In genomic region chr2:157841121-157841520, GRCm38 (mm10) we compare ENCODE assay signal across 12 mouse cellular contexts.
DNase-seq lines count a peak whose midpoint lies in the region; ATAC-seq lines count a peak whose summit lies in the region.
"Had no signal": no experiment of that assay in that cellular context is flagged by ENCODE, and none has a peak within 500 bp of the region (broad histone marks: within the 10 kb centered on the region; RNA-seq: fewer than 3 reads in every experiment).

No protein-coding gene starts in this region.

- no peak overlapping the region for H3K9ac ChIP-seq in neural tube, embryonic 11.5 days (ENCODE audit: low read length)
- H3K9ac ChIP-seq in hindbrain, embryonic 15.5 days, result no peak overlapping the region
- H3K9ac ChIP-seq in neural tube, embryonic 13.5 days, result peak overlapping the region; percentile 43
- H3K9ac ChIP-seq: embryonic facial prominence, embryonic 13.5 days; heart, embryonic 12.5 days had no signal

- peak overlapping the region; percentile 35; the same call in 1 of the 2 replicates for H3K27ac ChIP-seq in neural tube, embryonic 11.5 days (ENCODE audit: low read depth, low read length)
- H3K27ac ChIP-seq in hindbrain, embryonic 15.5 days (replicated peaks), result peak overlapping the region; percentile 51
- H3K27ac ChIP-seq in neural tube, embryonic 13.5 days (replicated peaks), result peak overlapping the region; percentile 74
- H3K27ac ChIP-seq: embryonic facial prominence, embryonic 13.5 days; gastrocnemius, adult 2 months had no signal

- DNase-seq in embryo, embryonic 10.5 days (ENCODE audit: low spot score), result peak; percentile 4
- DNase-seq in embryo, embryonic 9.5 days (ENCODE audit: extremely low spot score), result no peak
- DNase-seq in neural tube, embryonic 11.5 days (ENCODE audit: low spot score), result peak; percentile 9
- DNase-seq in neural tube, embryonic 10.5 days (ENCODE audit: extremely low spot score, low spot score), result no peak
- no peak for DNase-seq in urinary bladder, adult 18-20 months (ENCODE audit: low spot score in 2 of 2)
- no peak for DNase-seq in liver
- DNase-seq: cerebellum, postnatal 14 days; gastrocnemius, adult 2 months had no signal

- no peak overlapping the region for H3K4me3 ChIP-seq in neural tube, embryonic 11.5 days (ENCODE audit: low read depth, low read length)
- no peak overlapping the region for H3K4me3 ChIP-seq in hindbrain, embryonic 15.5 days
- no peak overlapping the region for H3K4me3 ChIP-seq in neural tube, embryonic 13.5 days
- H3K4me3 ChIP-seq: embryonic facial prominence, embryonic 13.5 days; gastrocnemius, adult 2 months; heart, embryonic 12.5 days had no signal

- no peaks in the 10 kb centered on the region for H3K36me3 ChIP-seq in neural tube, embryonic 11.5 days (ENCODE audit: control insufficient read depth, insufficient read depth, low read length)
- no peaks in the 10 kb centered on the region for H3K36me3 ChIP-seq in hindbrain, embryonic 15.5 days
- H3K36me3 ChIP-seq in neural tube, embryonic 13.5 days, result no peaks in the 10 kb centered on the region

- peaks cover 11% of the 10 kb centered on the region for H3K4me1 ChIP-seq in neural tube, embryonic 11.5 days (ENCODE audit: control insufficient read depth, insufficient read depth, low read length)
- H3K4me1 ChIP-seq in hindbrain, embryonic 15.5 days (replicated peaks), result peaks cover 31% of the 10 kb centered on the region
- H3K4me1 ChIP-seq in neural tube, embryonic 13.5 days (replicated peaks), result peaks cover 45% of the 10 kb centered on the region

- 62% methylated on average over 6 of the region's 6 CpGs for WGBS in neural tube, embryonic 11.5 days
- 56% methylated on average over 6 of the region's 6 CpGs for WGBS in hindbrain, embryonic 15.5 days
- 42% methylated on average over 6 of the region's 6 CpGs for WGBS in neural tube, embryonic 13.5 days

- no peak overlapping the region for H3K4me2 ChIP-seq in neural tube, embryonic 11.5 days (ENCODE audit: low read depth)
- H3K4me2 ChIP-seq in hindbrain, embryonic 15.5 days, result no peak overlapping the region
- no peak overlapping the region for H3K4me2 ChIP-seq in neural tube, embryonic 13.5 days
- H3K4me2 ChIP-seq: embryonic facial prominence, embryonic 13.5 days; heart, embryonic 12.5 days had no signal

- no peaks in the 10 kb centered on the region for H3K9me3 ChIP-seq in neural tube, embryonic 11.5 days (ENCODE audit: control insufficient read depth, low read length)
- H3K9me3 ChIP-seq in hindbrain, embryonic 15.5 days, result no peaks in the 10 kb centered on the region
- H3K9me3 ChIP-seq in neural tube, embryonic 13.5 days, result no peaks in the 10 kb centered on the region
- H3K9me3 ChIP-seq: embryonic facial prominence, embryonic 13.5 days; heart, embryonic 12.5 days had no signal

- H3K27me3 ChIP-seq in neural tube, embryonic 11.5 days (ENCODE audit: control insufficient read depth, insufficient read depth, low read length), result no peaks in the 10 kb centered on the region
- H3K27me3 ChIP-seq in hindbrain, embryonic 15.5 days, result no peaks in the 10 kb centered on the region
- H3K27me3 ChIP-seq in neural tube, embryonic 13.5 days, result no peaks in the 10 kb centered on the region
- H3K27me3 ChIP-seq: embryonic facial prominence, embryonic 13.5 days had no signal

- ATAC-seq in neural tube, embryonic 11.5 days (ENCODE audit: insufficient read depth, low FRiP score, low TSS enrichment), result no peak
- ATAC-seq in hindbrain, embryonic 15.5 days (ENCODE audit: low FRiP score, low read depth), result no peak
- ATAC-seq in neural tube, embryonic 13.5 days (ENCODE audit: low read depth), result no peak

Comparison
In these comparisons a context has a peak if more than half of its experiments do, and no peak if none do; other contexts are left out.
1. DNase-seq: peak in embryo, embryonic 10.5 days (single experiment) and neural tube, embryonic 11.5 days (single experiment); none in embryo, embryonic 9.5 days (single experiment), neural tube, embryonic 10.5 days (single experiment), urinary bladder, adult 18-20 months (0 of 2) and liver (single experiment).
2. Peak in every context shown above with its lines, with median percentiles within 50 percentile points of each other: H3K27ac ChIP-seq.